Mouse (Mus musculus) left cerebral cortex, postnatal 36 days (tissue): ENCODE data around the gene Il17rc. TPM values are rescaled to one million over a fixed set of nuclear protein-coding genes. Genes with fewer than 3 reads are reported as not detected.

Source experiments
- DNase-seq, 2 experiments: peaks; one replicate each; pipeline ENCODE4 v3.0.0; 2021 to 2022; ENCODE audit warnings: low spot score in 2 of 2, mixed read lengths in 1 of 2
- intact Hi-C: fragments of 180-260 bp; cut with DNase I; formaldehyde crosslinking; loops from one replicate; pipeline ENCODE4 v1.15.1; 2025
- total RNA-seq, 2 experiments: library from RNA; stranded (reverse); gene quantifications; 2 replicates each; pipeline ENCODE4 v1.2.3; 2021

Il17rc gene
- total RNA-seq, 2 experiments from 2014 or later = 4.7 to 5.3 TPM

DNA sequence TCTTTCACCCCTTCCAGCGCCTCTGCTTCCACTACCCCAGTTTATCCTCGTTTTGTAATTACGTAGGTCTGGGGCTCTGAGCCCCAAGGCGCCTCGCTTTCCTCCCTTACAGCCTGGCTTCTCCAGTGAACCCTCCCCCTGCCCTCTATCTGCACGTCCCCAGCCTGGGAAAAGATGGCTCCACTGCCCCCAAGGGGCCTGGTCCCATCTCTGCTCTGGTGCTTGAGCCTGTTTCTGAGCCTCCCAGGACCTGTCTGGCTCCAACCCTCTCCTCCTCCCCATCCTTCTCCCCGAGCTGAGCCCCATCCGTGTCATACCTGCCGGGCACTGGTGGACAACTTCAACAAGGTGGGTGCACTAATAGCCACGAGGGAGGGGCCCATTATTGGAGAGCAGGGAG, 12.5 kb downstream of the Il17rc start:
- DNase-seq = no peak
- intact Hi-C loops = loop anchor here (2.0 to 5.0 kb wide), 2 partner anchors 17 to 41 kb away; partner anchors contain the start of genes Jagn1 and Prrt3

GRCm38 (mm10) chr6:113487125-113487576, 15.9 kb downstream of the Il17rc start:
- intact Hi-C loops = no loop called here

DNA sequence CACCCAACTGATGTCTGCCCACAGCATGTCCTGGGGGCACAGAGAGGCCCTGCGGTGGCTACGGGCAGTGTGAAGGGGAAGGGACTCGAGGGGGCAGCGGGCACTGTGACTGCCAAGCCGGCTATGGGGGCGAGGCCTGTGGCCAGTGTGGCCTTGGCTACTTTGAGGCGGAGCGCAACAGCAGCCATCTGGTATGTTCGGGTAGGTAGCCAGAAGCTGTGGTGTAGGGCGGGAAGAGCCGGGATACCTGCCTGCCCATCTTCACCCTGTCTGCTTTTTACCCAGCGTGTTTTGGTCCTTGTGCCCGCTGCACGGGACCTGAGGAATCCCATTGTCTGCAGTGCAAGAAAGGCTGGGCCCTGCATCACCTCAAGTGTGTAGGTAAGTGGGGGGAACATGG, 18.2 kb downstream of the Il17rc start:
- intact Hi-C loops = no loop called here
- no peak for DNase-seq

More at GRCm38 (mm10) chr6:113487125-113487576, 15.9 kb downstream of the Il17rc start:
- DNase-seq = no peak

DNA sequence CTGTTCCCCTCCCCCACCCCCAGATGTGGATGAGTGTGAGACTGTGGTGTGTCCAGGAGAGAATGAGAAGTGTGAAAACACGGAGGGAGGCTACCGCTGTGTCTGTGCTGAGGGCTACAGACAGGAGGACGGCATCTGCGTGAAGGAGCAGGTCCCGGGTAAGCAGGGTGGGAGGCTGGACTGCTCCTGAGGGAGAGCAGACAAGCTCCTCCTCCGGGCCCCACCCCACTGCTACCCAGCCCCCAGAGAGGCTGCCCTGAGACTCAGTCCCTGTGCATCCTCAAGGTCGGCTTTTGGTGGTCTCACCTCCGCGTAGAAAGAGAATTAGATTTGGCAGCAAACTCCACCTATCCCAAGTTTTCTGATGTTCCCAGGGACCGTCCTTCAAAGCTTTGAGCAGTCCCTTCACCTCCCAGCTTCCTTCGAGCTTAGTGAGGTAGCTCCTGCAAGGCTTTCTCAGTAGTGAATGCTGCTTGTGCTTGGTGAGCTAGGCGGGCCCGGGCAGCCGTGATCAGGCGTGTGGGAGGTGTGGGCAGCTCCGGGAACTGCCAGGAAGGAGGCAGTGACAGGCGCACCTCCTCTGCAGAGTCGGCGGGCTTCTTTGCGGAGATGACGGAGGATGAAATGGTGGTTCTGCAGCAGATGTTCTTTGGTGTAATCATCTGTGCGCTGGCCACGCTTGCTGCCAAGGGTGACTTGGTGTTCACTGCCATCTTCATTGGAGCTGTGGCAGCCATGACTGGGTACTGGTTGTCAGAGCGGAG, 21.1 kb downstream of the Il17rc start:
- intact Hi-C loops = no loop called here
- DNase-seq = peak; percentile 75 to 83

DNA sequence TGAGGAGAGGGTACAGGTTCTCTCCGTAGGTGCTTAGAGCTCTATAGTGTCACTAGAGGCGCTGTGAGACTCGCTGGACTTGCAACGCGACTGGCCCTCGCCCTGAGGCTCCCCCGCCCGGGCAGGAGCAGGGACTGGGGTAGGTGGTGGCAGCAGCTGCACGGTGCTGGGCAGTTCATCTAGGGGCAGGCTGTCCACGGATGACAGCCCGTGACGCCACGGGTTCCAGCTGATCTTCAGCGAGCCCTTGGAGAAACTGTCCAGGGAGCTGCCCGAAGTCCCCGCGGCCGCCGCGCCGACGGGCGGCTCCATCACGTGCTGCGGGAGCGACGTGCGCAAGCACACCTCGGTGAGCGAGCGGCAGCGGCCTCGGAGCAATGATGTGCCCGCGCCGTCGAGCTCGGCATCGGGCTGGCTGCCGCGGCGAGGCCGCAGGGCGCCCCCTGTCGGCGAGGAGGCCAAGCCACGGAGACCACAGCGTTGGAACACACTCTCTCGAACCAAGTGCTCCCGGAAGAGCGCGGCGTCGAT, 23.1 kb downstream of the Il17rc start:
- peak; percentile 74 for DNase-seq
- intact Hi-C loops = no loop called here

- intact Hi-C loops = no loop called here
- DNase-seq = no peak
Measured at GRCm38 (mm10) chr6:113495071-113495675, 23.9 kb downstream of the Il17rc start.

GRCm38 (mm10) chr6:113499346-113499745, 28.1 kb downstream of the Il17rc start:
- DNase-seq = no peak
- intact Hi-C loops = no loop called here

GRCm38 (mm10) chr6:113501388-113502084, 30.3 kb downstream of the Il17rc start, which contains the start of gene Prrt3:
Gene Prrt3 (minus strand): TSS chr6:113501931.
- intact Hi-C loops = loop anchor here (2.0 to 5.0 kb wide), 3 partner anchors 19 to 121 kb away; partner anchors contain the start of genes Creld1 and Vhl

DNA sequence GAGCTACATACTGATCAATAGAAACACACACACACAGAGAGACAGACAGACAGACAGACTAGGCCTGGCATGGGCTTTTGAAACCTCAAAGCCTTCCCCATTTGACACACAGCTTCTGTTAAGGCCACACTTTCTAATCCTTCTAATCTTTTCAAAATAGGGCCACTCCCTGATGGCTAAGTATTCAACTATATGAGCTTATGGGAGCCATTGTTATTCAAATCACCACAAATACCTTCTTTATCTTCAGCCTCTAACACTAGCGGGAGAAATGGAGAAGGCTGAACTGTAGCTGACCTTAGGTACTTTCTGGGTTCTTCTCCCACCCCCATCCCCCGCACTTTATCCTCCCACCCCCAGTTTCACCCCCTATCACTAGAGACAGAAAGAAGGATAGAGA, 31.6 kb downstream of the Il17rc start:
- DNase-seq = no peak
- intact Hi-C loops = loop anchor here (5.0 kb wide), 2 partner anchors 104 to 120 kb away; partner anchors contain the start of gene Vhl

More at GRCm38 (mm10) chr6:113501388-113502084, 30.3 kb downstream of the Il17rc start, which contains the start of gene Prrt3:
- DNase-seq = peak; percentile 86

GRCm38 (mm10) chr6:113505689-113506088, 34.5 kb downstream of the Il17rc start:
- intact Hi-C loops = no loop called here

GRCm38 (mm10) chr6:113507130-113507529, 35.9 kb downstream of the Il17rc start:
- intact Hi-C loops = no loop called here
- DNase-seq = no peak

More at GRCm38 (mm10) chr6:113505689-113506088, 34.5 kb downstream of the Il17rc start:
- DNase-seq = no peak

- intact Hi-C loops = no loop called here
- DNase-seq = no peak
Measured at GRCm38 (mm10) chr6:113508272-113508946, 37.2 kb downstream of the Il17rc start.

- intact Hi-C loops = no loop called here
- no peak for DNase-seq
Measured at GRCm38 (mm10) chr6:113508947-113509280, 37.7 kb downstream of the Il17rc start.

DNA sequence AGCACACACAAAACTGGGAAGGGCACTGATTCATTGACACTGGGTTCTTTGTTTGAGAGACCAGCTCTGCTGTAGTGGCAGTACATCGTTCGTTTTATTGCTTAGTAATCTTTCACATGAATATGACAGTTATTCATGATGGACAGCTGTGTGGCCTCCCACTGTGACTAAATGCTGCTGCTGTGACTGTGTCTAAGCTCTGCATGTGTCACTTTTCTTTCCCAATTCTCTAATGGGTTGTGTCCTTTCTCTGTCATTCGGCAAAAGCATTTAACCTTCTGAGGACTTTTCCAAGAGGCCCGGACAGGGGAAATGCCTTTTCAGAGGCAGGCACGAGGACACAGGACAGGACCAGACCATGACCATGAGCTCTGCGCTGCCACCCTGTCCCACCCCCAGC, 42.7 kb downstream of the Il17rc start:
- intact Hi-C loops = no loop called here
- DNase-seq = no peak

GRCm38 (mm10) chr6:113514600-113514999, 43.4 kb downstream of the Il17rc start:
- intact Hi-C loops = no loop called here
- no peak for DNase-seq

GRCm38 (mm10) chr6:113517434-113518080, 46.3 kb downstream of the Il17rc start:
- DNase-seq = no peak
- intact Hi-C loops = no loop called here

DNA sequence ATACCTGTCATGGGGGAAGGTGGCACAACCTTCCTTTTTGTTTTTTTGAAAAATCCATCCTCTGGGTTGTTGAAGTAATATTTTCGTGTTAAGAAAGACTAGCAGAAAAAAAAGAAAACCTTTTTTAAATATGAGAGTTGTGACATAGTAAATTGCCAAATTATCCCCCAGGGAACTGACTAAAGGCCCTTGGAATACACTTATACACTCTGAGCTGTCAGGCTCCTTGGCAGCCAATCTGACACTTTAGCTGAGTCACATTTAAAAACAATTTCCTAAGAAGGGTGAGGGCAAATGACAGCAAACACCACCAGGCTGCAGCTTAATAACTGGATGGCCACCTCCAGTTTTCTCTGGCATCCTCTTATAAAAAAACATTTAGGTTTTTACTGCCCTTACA, 51.1 kb downstream of the Il17rc start:
- intact Hi-C loops = no loop called here
- no peak for DNase-seq

- intact Hi-C loops = no loop called here
- DNase-seq = peak; percentile 47 to 49
Measured at GRCm38 (mm10) chr6:113523420-113523819, 52.2 kb downstream of the Il17rc start.
